Mouse (Mus musculus): ENCODE data around the gene Clpsl2. TPM values are rescaled to one million over a fixed set of nuclear protein-coding genes. Genes with fewer than 3 reads are reported as not detected.
"Not testable (repeated sequence)": the region's sequence is repeated elsewhere in the genome, so short reads cannot be mapped to it uniquely, and the experiment has no call there.

Clpsl2 gene
- polyA plus RNA-seq, 1 experiment from 2014 or later: not detected

- DNase-seq (ENCODE audit: low spot score) (no peak), ATAC-seq (ENCODE audit: low FRiP score) (no peak)
- no peak overlapping the region for H3K9ac ChIP-seq (ENCODE audit: low read depth, low read length)
- H3K4me1 ChIP-seq (replicated peaks; ENCODE audit: control insufficient read depth, insufficient read depth, low read length): no peaks in the 10 kb centered on the region
- no peak overlapping the region for H3K4me3 ChIP-seq (ENCODE audit: low read depth, low read length)
- H3K4me2 ChIP-seq (replicated peaks; ENCODE audit: low read depth, low read length): no peak overlapping the region
- 84% methylated on average over 13 of the region's 13 CpGs for WGBS
- no peaks in the 10 kb centered on the region for H3K9me3 ChIP-seq (ENCODE audit: control insufficient read depth, low read length)
- H3K27ac ChIP-seq (ENCODE audit: low read depth, low read length): no peak overlapping the region
- no peaks in the 10 kb centered on the region for H3K36me3 ChIP-seq (ENCODE audit: control insufficient read depth, insufficient read depth, low read length)
- H3K27me3 ChIP-seq (ENCODE audit: control insufficient read depth, insufficient read depth, low read length): 0 out of 2 replicates have a peak, but pooled peaks cover 3% of the 10 kb centered on the region
Observed at GRCm38 (mm10) chr17:28533327-28533726, 15.9 kb upstream of the Clpsl2 start.

DNA sequence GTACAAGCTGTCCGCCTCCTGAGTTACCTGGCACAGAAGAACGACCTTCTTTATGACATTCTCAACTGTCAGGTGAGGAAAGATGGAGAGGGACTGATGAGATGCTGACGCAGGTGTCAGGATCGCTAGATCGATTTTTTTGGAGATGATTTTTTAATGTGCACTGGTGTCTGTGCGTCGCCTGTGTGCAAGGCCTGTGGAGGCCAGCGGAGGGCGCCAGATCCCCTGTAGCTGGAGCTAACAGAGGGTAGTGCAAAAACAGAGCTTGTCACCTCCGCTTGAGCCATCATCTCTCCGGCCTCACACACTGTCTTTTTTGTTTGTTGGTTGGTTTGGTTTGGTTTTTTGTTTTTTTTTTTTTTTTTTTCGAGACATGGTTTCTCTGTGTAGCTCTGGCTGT is 11.3 kb upstream of the Clpsl2 start:
- H3K4me1 ChIP-seq (replicated peaks; ENCODE audit: control insufficient read depth, insufficient read depth, low read length): no peaks in the 10 kb centered on the region
- H3K27ac ChIP-seq (ENCODE audit: low read depth, low read length): no peak overlapping the region
- H3K9ac ChIP-seq (ENCODE audit: low read depth, low read length): no peak overlapping the region
- H3K4me2 ChIP-seq (replicated peaks; ENCODE audit: low read depth, low read length): no peak overlapping the region
- ATAC-seq (ENCODE audit: low FRiP score) (no peak), DNase-seq (ENCODE audit: low spot score) (no peak)
- no peaks in the 10 kb centered on the region for H3K27me3 ChIP-seq (ENCODE audit: control insufficient read depth, insufficient read depth, low read length)
- no peaks in the 10 kb centered on the region for H3K36me3 ChIP-seq (ENCODE audit: control insufficient read depth, insufficient read depth, low read length)
- 49% methylated on average over 12 of the region's 12 CpGs for WGBS
- no peak overlapping the region for H3K4me3 ChIP-seq (ENCODE audit: low read depth, low read length)
- peaks cover 2% of the 10 kb centered on the region; the same call in 1 of the 2 replicates for H3K9me3 ChIP-seq (ENCODE audit: control insufficient read depth, low read length)

DNA sequence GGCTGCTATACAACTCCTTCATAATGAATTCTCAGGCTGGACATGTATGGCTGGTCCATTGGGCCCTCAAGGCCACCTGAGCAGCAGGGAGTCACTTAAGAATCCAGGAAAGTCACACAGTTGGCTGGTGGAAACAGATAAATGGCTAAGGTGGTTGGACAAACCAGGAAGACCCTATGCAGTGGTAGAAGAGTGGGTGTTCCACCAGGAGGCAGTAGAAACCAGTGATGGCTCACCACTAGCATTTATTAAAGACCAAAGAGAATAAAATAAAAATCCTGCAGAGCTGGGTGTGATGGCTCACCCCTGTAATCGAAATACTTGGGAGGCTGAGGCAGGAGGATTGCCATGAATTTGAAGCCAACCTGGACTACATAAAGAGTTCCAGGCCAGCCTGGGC is 2.3 kb upstream of the Clpsl2 start:
- H3K4me3 ChIP-seq (ENCODE audit: low read depth, low read length): no peak overlapping the region
- no peaks in the 10 kb centered on the region for H3K27me3 ChIP-seq (ENCODE audit: control insufficient read depth, insufficient read depth, low read length)
- no peak for ATAC-seq (ENCODE audit: low FRiP score)

DNA sequence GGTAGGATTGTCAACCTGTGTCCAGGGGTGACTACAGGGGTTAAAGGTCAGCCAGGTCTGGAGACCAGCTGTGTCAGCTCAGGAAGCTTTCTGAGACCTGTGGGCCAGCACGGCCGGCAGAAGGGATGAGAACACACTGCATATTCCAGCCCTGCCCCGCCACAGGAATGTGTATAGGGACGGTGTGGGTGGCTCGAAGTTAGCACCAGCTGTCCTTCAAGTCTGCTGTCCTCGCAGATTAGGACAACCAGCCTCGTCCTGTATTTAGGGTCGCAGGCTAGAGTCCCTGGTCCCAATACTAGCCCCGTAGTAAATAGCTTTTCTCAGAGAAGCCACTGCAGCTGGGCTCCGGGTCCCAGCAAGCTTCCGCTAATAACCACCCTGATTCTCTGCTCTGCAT is 661 bp upstream of the Clpsl2 start:
- ATAC-seq (ENCODE audit: low FRiP score): no peak
- Histone ChIP-seq H3K4me1 (replicated peaks; ENCODE audit: control insufficient read depth, insufficient read depth, low read length) (no peaks in the 10 kb centered on the region), H3K36me3 (ENCODE audit: control insufficient read depth, insufficient read depth, low read length) (no peaks in the 10 kb centered on the region), H3K9me3 (ENCODE audit: control insufficient read depth, low read length) (no peaks in the 10 kb centered on the region), H3K27ac (ENCODE audit: low read depth, low read length) (no peak overlapping the region), H3K27me3 (ENCODE audit: control insufficient read depth, insufficient read depth, low read length) (no peaks in the 10 kb centered on the region), H3K4me3 (ENCODE audit: low read depth, low read length) (no peak overlapping the region), H3K9ac (ENCODE audit: low read depth, low read length) (no peak overlapping the region), H3K4me2 (replicated peaks; ENCODE audit: low read depth, low read length) (no peak overlapping the region)
- DNase-seq (ENCODE audit: low spot score): no peak
- 73% methylated on average over 11 of the region's 11 CpGs for WGBS

More for the DNA sequence above, 2.3 kb upstream of the Clpsl2 start:
- no peaks in the 10 kb centered on the region for H3K9me3 ChIP-seq (ENCODE audit: control insufficient read depth, low read length)
- H3K9ac ChIP-seq (ENCODE audit: low read depth, low read length): no peak overlapping the region
- no peak overlapping the region for H3K4me2 ChIP-seq (replicated peaks; ENCODE audit: low read depth, low read length)
- no peaks in the 10 kb centered on the region for H3K4me1 ChIP-seq (replicated peaks; ENCODE audit: control insufficient read depth, insufficient read depth, low read length)
- H3K27ac ChIP-seq (ENCODE audit: low read depth, low read length): no peak overlapping the region
- no peak for DNase-seq (ENCODE audit: low spot score)
- no peaks in the 10 kb centered on the region for H3K36me3 ChIP-seq (ENCODE audit: control insufficient read depth, insufficient read depth, low read length)
- 97% methylated on average over 1 of the region's 1 CpGs for whole genome bisulfite sequencing

DNA sequence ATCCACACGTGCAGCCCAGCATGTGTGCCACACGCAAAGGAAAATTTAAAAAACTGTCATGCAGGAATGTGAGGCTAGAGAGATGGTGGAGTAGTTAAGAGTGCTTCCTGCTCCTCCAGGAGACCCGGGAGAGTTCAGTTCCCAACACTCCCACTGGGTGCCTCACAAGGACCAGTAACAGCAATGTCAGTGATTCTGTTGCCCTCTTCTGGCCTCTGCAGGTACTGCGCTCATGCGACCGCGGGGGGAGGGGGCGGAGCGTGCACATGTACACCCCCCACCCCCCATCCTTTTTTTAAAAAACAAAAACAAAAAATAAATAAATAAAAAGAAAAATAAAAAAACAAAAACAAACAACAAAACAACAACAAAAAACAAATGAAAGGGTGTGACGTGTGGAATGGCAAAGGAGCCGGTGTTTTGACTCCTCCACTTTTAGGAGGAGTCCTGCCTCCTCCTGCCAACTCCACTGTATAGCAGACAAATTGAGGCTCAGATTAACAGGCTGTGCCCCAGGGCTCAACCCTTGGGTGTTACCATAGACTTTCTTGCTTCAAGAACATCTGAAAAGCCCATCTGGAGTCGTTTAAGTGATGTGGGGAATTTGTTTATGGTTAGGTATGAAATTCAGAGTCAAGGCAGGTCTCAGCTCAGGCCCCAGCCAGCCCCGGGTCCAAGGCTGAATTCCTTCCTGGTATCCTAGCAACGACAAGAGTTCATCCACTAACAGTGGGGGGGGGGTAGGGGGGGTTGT is 4.0 kb downstream of the Clpsl2 start:
- Histone ChIP-seq H3K9ac (ENCODE audit: low read depth, low read length) (no peak overlapping the region), H3K27me3 (ENCODE audit: control insufficient read depth, insufficient read depth, low read length) (no peaks in the 10 kb centered on the region), H3K4me3 (ENCODE audit: low read depth, low read length) (no peak overlapping the region), H3K9me3 (ENCODE audit: control insufficient read depth, low read length) (no peaks in the 10 kb centered on the region), H3K36me3 (ENCODE audit: control insufficient read depth, insufficient read depth, low read length) (no peaks in the 10 kb centered on the region), H3K27ac (ENCODE audit: low read depth, low read length) (no peak overlapping the region), H3K4me2 (replicated peaks; ENCODE audit: low read depth, low read length) (no peak overlapping the region), H3K4me1 (replicated peaks; ENCODE audit: control insufficient read depth, insufficient read depth, low read length) (no peaks in the 10 kb centered on the region; the same call in 1 of the 2 replicates)
- ATAC-seq (ENCODE audit: low FRiP score): no peak
- DNase-seq (ENCODE audit: low spot score): peak; percentile 78
- 5% methylated on average over 14 of the region's 14 CpGs for WGBS

DNA sequence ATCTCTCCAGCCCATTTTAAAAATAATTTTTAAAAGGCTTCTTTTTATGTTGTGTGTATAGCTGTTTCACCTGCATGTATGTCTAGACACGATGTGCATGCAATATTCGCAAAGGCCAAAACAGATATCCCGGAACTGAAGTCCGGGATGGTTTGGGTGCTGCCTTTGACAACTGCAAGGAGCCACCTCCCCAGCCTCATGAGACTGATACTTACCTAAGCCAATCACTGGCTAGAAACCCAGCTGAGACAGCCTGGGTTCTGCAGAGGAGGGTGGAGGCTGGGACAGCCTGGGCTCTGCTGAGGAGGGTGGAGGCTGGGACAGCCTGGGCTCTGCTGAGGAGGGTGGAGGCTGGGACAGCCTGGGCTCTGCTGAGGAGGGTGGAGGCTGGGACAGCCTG is 4.8 kb downstream of the Clpsl2 start:
- H3K9me3 ChIP-seq (ENCODE audit: control insufficient read depth, low read length); ATAC-seq (ENCODE audit: low FRiP score); H3K4me3 ChIP-seq (ENCODE audit: low read depth, low read length); DNase-seq (ENCODE audit: low spot score); H3K4me1 ChIP-seq (replicated peaks; ENCODE audit: control insufficient read depth, insufficient read depth, low read length); H3K27me3 ChIP-seq (ENCODE audit: control insufficient read depth, insufficient read depth, low read length); H3K36me3 ChIP-seq (ENCODE audit: control insufficient read depth, insufficient read depth, low read length); H3K9ac ChIP-seq (ENCODE audit: low read depth, low read length); H3K4me2 ChIP-seq (replicated peaks; ENCODE audit: low read depth, low read length); H3K27ac ChIP-seq (ENCODE audit: low read depth, low read length): not testable (repeated sequence)
- 91% methylated on average over 4 of the region's 4 CpGs for WGBS

- no peak overlapping the region for H3K27ac ChIP-seq (ENCODE audit: low read depth, low read length)
- no peaks in the 10 kb centered on the region for H3K9me3 ChIP-seq (ENCODE audit: control insufficient read depth, low read length)
- peak; percentile 21 for DNase-seq (ENCODE audit: low spot score)
- H3K9ac ChIP-seq (ENCODE audit: low read depth, low read length): no peak overlapping the region
- H3K36me3 ChIP-seq (ENCODE audit: control insufficient read depth, insufficient read depth, low read length): no peaks in the 10 kb centered on the region
- WGBS: 57% methylated on average over 6 of the region's 6 CpGs
- no peak for ATAC-seq (ENCODE audit: low FRiP score)
- no peaks in the 10 kb centered on the region; the same call in 1 of the 2 replicates for H3K4me1 ChIP-seq (replicated peaks; ENCODE audit: control insufficient read depth, insufficient read depth, low read length)
- no peaks in the 10 kb centered on the region for H3K27me3 ChIP-seq (ENCODE audit: control insufficient read depth, insufficient read depth, low read length)
- H3K4me3 ChIP-seq (ENCODE audit: low read depth, low read length): no peak overlapping the region
- H3K4me2 ChIP-seq (replicated peaks; ENCODE audit: low read depth, low read length): no peak overlapping the region
Observed at GRCm38 (mm10) chr17:28556635-28557396, 7.6 kb downstream of the Clpsl2 start.

DNA sequence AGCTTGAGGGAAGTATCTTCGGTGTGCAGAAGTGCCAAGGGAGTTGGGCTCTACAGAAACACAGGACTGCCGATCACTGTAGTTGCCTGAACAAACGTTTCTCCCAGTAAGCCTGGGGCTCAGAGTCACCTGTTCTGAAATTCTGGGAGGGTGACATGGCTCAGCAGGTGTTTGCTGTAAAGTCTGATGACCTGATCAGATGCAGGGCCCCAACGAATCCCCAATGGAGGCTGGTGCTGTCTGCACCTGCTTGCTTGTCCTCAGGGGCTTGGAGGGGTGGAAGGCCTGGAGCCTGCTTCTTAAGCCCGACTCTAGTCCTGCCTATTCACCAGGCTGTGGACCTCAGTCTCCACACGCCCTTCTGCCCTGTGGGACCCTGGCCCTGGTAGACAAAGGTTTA is 8.6 kb downstream of the Clpsl2 start:
- Histone ChIP-seq H3K36me3 (ENCODE audit: control insufficient read depth, insufficient read depth, low read length) (no peaks in the 10 kb centered on the region), H3K4me2 (replicated peaks; ENCODE audit: low read depth, low read length) (no peak overlapping the region), H3K4me3 (ENCODE audit: low read depth, low read length) (no peak overlapping the region), H3K27ac (ENCODE audit: low read depth, low read length) (no peak overlapping the region), H3K9me3 (ENCODE audit: control insufficient read depth, low read length) (no peaks in the 10 kb centered on the region), H3K27me3 (ENCODE audit: control insufficient read depth, insufficient read depth, low read length) (no peaks in the 10 kb centered on the region), H3K4me1 (replicated peaks; ENCODE audit: control insufficient read depth, insufficient read depth, low read length) (no peaks in the 10 kb centered on the region; the same call in 1 of the 2 replicates), H3K9ac (ENCODE audit: low read depth, low read length) (no peak overlapping the region)
- DNase-seq (ENCODE audit: low spot score) (no peak), ATAC-seq (ENCODE audit: low FRiP score) (no peak)
- WGBS: 71% methylated on average over 6 of the region's 6 CpGs

DNA sequence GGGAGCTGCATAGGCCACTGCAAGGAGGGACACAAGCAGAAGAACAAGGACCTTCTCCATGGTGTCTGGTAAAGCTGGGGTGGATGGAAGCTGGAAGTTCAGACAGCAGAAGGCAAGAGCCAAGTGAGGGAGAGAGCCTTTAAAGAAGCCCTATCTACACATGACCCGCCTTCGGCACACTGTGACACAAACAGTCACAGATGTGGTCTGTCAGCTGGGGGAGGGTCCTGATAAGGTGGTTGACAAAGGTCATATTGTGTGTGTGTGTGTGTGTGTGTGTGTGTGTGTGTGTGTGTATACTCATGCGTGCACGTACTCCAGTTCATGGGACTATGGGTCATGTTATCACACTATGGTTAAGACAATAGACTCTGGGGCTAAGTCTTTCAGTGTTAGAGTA is 11.4 kb downstream of the Clpsl2 start, which contains the start of gene Clps:
TSS of gene Clps (minus strand) at position 169 of the 400 bp plus-strand sequence.
- Histone ChIP-seq H3K27me3 (ENCODE audit: control insufficient read depth, insufficient read depth, low read length) (no peaks in the 10 kb centered on the region), H3K4me2 (replicated peaks; ENCODE audit: low read depth, low read length) (no peak within 1 kb of the TSS), H3K36me3 (ENCODE audit: control insufficient read depth, insufficient read depth, low read length) (no peaks in the 10 kb centered on the region), H3K9me3 (ENCODE audit: control insufficient read depth, low read length) (no peaks in the 10 kb centered on the region), H3K4me1 (replicated peaks; ENCODE audit: control insufficient read depth, insufficient read depth, low read length) (no peaks in the 10 kb centered on the region; the same call in 1 of the 2 replicates), H3K27ac (ENCODE audit: low read depth, low read length) (no peak within 1 kb of the TSS), H3K9ac (ENCODE audit: low read depth, low read length) (no peak within 1 kb of the TSS), H3K4me3 (ENCODE audit: low read depth, low read length) (no peak within 1 kb of the TSS)
- no peak for ATAC-seq (ENCODE audit: low FRiP score)
- WGBS: 90% methylated on average over 4 of the region's 4 CpGs
- DNase-seq (ENCODE audit: low spot score): no peak
